Mouse (Mus musculus) common myeloid progenitor, adult 5-6 weeks (primary cell): Measurements from ENCODE around the gene Rab12. TPM values are rescaled to one million over a fixed set of nuclear protein-coding genes. Genes with fewer than 3 reads are reported as not detected.

Experiments
- ATAC-seq: replicated peaks from 2 replicates; pipeline ENCODE4 v1.8.0; 2016; ENCODE audit warnings: low read depth, mild to moderate bottlenecking, moderate TSS enrichment, inconsistent platforms; ENCODE audit not compliant: poor library complexity, severe bottlenecking
- total RNA-seq: library from RNA; stranded (forward); fragments of 200-1000, 187-1606 nt; gene quantifications from 2 replicates; pipeline ENCODE4 v1.2.3, GENCODE M21; 2017

Gene Rab12
- total RNA-seq, 1 experiment from 2014 or later = 26.0 TPM

DNA sequence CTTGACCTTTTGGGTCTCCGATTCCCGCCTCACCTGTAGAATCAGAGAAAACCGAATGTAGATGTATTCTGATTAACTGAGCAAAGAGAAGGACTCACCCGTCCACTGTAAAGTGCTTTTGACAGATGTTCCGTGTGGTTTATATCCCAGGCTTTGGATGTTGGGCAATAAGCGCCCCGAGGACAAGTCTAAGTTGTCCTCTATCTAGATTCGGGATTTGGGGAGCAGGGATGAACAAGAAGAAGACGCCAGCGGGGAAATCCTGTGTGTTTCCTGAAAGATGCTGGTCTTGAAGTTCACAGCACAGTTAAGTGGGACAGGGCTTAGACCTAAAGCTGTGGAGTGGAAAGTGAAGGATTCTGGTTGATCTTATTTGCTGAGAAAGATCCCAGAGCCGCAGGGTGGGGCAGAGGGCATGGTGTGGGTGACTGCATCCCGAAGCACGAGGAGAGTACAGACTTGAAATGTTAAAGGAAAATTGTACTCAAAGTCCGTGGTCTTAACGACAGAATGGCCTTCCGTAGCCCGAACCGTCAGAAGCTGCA lies 68.9 kb downstream of the Rab12 start:
- ATAC-seq = no peak

DNA sequence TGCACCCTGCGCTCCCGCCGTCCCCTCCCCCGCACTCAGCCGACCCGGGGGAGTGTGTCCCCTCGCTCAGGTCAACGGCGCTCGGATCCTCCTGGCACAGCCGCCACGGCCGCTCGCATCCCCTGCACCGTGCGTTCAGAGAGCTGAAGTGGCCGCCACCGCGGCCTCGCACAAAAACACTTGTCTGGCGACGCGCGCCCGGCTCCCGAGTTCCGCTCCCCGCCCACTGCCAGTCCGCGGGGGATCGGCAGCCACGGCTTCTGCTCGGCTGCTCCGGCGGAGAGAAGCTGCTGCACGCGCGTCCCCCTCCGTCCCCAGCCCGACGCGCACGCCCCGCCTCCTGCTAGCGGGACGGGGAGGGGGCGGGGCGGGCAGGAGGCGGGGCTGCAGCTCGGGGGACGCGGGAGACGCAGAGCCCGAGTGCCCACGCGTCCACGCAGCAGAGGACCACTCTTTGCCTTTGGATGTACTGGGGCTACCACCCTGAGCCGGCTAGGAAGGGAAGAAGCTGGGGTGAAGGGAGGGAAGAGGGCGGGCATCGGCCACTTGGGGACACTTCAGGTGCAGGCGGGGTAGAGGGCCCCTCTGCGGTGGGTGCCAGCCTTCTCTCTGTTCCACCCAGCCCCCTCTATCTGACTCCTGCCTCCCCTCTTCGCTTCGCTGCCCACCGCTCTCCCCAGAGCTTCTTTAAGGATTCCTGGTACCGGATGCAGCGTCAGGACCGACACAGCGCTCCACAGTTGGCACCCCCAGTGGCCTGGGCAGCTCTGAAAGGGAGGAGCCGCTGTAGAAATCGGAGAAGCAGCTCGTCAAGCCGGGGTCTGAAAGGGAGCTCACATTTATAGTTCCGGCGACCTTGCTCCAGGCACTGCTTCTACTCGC lies 69.8 kb downstream of the Rab12 start, which contains the start of gene Mtcl1:
TSS of gene Mtcl1 (minus strand) at position 291 of the 882 bp plus-strand sequence.
- ATAC-seq = peak; percentile 50

GRCm38 (mm10) chr17:66448421-66449405 lies 70.8 kb downstream of the Rab12 start:
- 0 out of 2 replicates have a peak, but pooled peaks have one; percentile 7 for ATAC-seq

GRCm38 (mm10) chr17:66447978-66448377 lies 71.6 kb downstream of the Rab12 start:
- no peak for ATAC-seq

- no peak for ATAC-seq
Measured at GRCm38 (mm10) chr17:66447007-66447312, 72.6 kb downstream of the Rab12 start.

- ATAC-seq = no peak
Measured at GRCm38 (mm10) chr17:66446196-66447006, 73.1 kb downstream of the Rab12 start.

Other genes starting within 250 kb of the Rab12 start
- not detected in 2 replicates for gene Mtcl1, start 70.0 kb downstream of the Rab12 start, total RNA-seq
- gene Themis3, start 74.9 kb upstream of the Rab12 start, total RNA-seq = not detected in 2 replicates